Mouse (Mus musculus) stomach, postnatal 0 days (tissue): ENCODE data around the gene Slco3a1. TPM values are rescaled to one million over a fixed set of nuclear protein-coding genes. Genes with fewer than 3 reads are reported as not detected.

Experiments
- ATAC-seq: fragments of 200-750 bp; cut with Nextera tagmentation; 2 replicates; pipeline ENCODE4 v1.8.0; 2017; ENCODE audit not compliant: low FRiP score, low TSS enrichment
- DNase-seq: peaks from one replicate; pipeline ENCODE4 v3.0.0-alpha.2; 2016; ENCODE audit warnings: low spot score
- H3K27ac ChIP-seq: fragments of 300-500 bp; sonication (generic); replicated peaks from 2 replicates; pipeline ENCODE4 v1.5.1; 2014; ENCODE audit warnings: mild to moderate bottlenecking, control low read depth
- H3K27me3 ChIP-seq: fragments of 300-500 bp; sonication (generic); 2 replicates; pipeline ENCODE4 v1.6.1; 2014; ENCODE audit warnings: low read length; ENCODE audit not compliant: control insufficient read depth, insufficient read depth
- H3K36me3 ChIP-seq: fragments of 300-500 bp; sonication (generic); 2 replicates; pipeline ENCODE4 v1.6.1; 2014; ENCODE audit warnings: low read length, mixed read lengths; ENCODE audit not compliant: control insufficient read depth, insufficient read depth
- H3K4me1 ChIP-seq: fragments of 300-500 bp; sonication (generic); replicated peaks from 2 replicates; pipeline ENCODE4 v1.6.1; 2014; ENCODE audit warnings: antibody characterized with exemption; ENCODE audit not compliant: control insufficient read depth, insufficient read depth
- H3K4me2 ChIP-seq: fragments of 300-500 bp; sonication (generic); replicated peaks from 2 replicates; pipeline ENCODE4 v1.6.1; 2014; ENCODE audit warnings: low read depth, mild to moderate bottlenecking, control low read depth, moderate library complexity
- H3K4me3 ChIP-seq: fragments of 300-500 bp; sonication (generic); 2 replicates; pipeline ENCODE4 v1.5.1; 2014; ENCODE audit warnings: low read depth, low read length, control low read depth
- H3K9ac ChIP-seq: fragments of 300-500 bp; sonication (generic); 2 replicates; pipeline ENCODE4 v1.6.1; 2014; ENCODE audit warnings: mild to moderate bottlenecking, low read length, control low read depth, mixed read lengths
- H3K9me3 ChIP-seq: fragments of 300-500 bp; sonication (generic); 2 replicates; pipeline ENCODE4 v1.6.1; 2016; ENCODE audit warnings: low read length; ENCODE audit not compliant: control insufficient read depth
- CTCF ChIP-seq: IDR thresholded peaks from 2 replicates; pipeline ENCODE4 v1.5.1; 2016; ENCODE audit warnings: antibody characterized with exemption, low read depth, mild to moderate bottlenecking, moderate library complexity
- EP300 ChIP-seq: optimal IDR thresholded peaks from 2 replicates; pipeline ENCODE3; 2016; ENCODE audit warnings: antibody characterized with exemption
- WGBS: fragments of 180-500 bp; shearing (Covaris S2); extraction: QIAGEN DNeasy Blood & Tissue Kit; methylation state at CpG from one replicate; pipeline ENCODE4 v1.1.7; 2014; 5-methylcytosine and 5-hydroxymethylcytosine counted together
- polyA plus RNA-seq: library from polyadenylated mRNA; unstranded; fragments of >200 nt; fragmentation: Nextera tagmentation; extraction: Ambion mirVana; gene quantifications from 2 replicates; pipeline ENCODE4 v1.2.1, GENCODE M21; 2015

Gene Slco3a1
- polyA plus RNA-seq, 1 experiment from 2014 or later, result 9.1 TPM

DNA sequence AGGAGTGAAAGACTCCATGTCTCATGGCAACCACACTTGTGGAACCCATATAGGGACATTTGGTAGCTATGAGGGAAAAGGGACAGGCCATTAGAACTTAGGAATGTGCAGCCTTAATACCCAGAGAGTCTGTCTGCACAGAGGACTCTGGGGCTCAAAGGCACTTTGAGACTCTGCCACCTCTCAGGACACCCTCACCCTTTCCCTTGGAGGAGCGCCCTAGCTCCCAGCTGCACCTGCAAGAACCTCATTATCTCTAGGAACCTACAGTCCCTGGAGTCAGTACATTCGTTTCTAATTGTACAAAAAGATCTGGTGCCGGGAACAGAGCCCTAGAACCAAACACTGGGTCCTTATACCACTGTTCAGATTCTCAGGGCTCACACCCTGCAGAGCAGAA, 66.4 kb downstream of the Slco3a1 start:
- ATAC-seq (no peak), DNase-seq (no peak)
- Histone ChIP-seq H3K9me3 (no peaks in the 10 kb centered on the region), H3K36me3 (no peaks in the 10 kb centered on the region), H3K27ac (no peak overlapping the region), H3K4me3 (no peak overlapping the region), H3K27me3 (no peaks in the 10 kb centered on the region), H3K4me2 (no peak overlapping the region), H3K9ac (no peak overlapping the region), H3K4me1 (no peaks in the 10 kb centered on the region)
- WGBS, result 78% methylated on average over 3 of the region's 3 CpGs
- TF ChIP-seq EP300 (no peak), CTCF (no peak)

GRCm38 (mm10) chr7:74487727-74488126, 66.9 kb downstream of the Slco3a1 start:
- WGBS, result 80% methylated on average over 3 of the region's 3 CpGs
- Histone ChIP-seq H3K4me1 (no peaks in the 10 kb centered on the region), H3K9me3 (no peaks in the 10 kb centered on the region), H3K4me2 (no peak overlapping the region), H3K27ac (no peak overlapping the region), H3K27me3 (no peaks in the 10 kb centered on the region), H3K36me3 (no peaks in the 10 kb centered on the region), H3K4me3 (no peak overlapping the region), H3K9ac (no peak overlapping the region)
- TF ChIP-seq EP300 (no peak), CTCF (no peak)
- ATAC-seq, result no peak
- DNase-seq, result no peak

DNA sequence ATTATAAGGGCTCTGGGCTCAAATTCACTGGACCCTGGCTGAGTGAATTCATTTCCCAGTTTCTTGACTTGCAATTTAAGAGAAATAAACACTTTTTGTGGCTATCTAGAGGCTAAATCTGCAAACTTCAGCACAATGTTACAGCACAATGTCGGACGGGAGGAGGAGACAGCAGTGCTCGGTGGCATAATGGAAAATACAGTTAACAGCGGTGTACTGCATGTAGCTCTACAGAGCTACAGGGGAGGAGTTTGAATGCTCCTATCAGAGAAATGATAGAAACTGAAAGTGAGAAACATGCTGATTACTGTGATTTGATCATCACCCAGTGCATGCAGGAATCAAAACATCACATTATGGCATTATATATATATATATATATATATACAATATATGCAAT, 68.5 kb downstream of the Slco3a1 start:
- no peak for ATAC-seq
- Histone ChIP-seq H3K9ac (no peak overlapping the region), H3K4me3 (no peak overlapping the region), H3K4me2 (no peak overlapping the region), H3K36me3 (no peaks in the 10 kb centered on the region), H3K27me3 (no peaks in the 10 kb centered on the region), H3K9me3 (no peaks in the 10 kb centered on the region), H3K27ac (no peak overlapping the region), H3K4me1 (no peaks in the 10 kb centered on the region)
- 83% methylated on average over 4 of the region's 4 CpGs for WGBS
- TF ChIP-seq EP300, result no peak
- TF ChIP-seq CTCF, result no peak
- DNase-seq, result no peak

- Histone ChIP-seq H3K27ac (no peak overlapping the region), H3K4me1 (no peaks in the 10 kb centered on the region), H3K9ac (no peak overlapping the region), H3K4me2 (no peak overlapping the region), H3K27me3 (no peaks in the 10 kb centered on the region), H3K36me3 (no peaks in the 10 kb centered on the region), H3K9me3 (no peaks in the 10 kb centered on the region), H3K4me3 (no peak overlapping the region)
- TF ChIP-seq CTCF (no peak), EP300 (no peak)
- DNase-seq (no peak), ATAC-seq (no peak)
- WGBS, result 94% methylated on average over 2 of the region's 2 CpGs
Observed at GRCm38 (mm10) chr7:74485669-74486068, 68.9 kb downstream of the Slco3a1 start.

- TF ChIP-seq CTCF (no peak), EP300 (no peak)
- H3K36me3 ChIP-seq, result no peaks in the 10 kb centered on the region
Observed at GRCm38 (mm10) chr7:74484024-74484385, 70.6 kb downstream of the Slco3a1 start.

DNA sequence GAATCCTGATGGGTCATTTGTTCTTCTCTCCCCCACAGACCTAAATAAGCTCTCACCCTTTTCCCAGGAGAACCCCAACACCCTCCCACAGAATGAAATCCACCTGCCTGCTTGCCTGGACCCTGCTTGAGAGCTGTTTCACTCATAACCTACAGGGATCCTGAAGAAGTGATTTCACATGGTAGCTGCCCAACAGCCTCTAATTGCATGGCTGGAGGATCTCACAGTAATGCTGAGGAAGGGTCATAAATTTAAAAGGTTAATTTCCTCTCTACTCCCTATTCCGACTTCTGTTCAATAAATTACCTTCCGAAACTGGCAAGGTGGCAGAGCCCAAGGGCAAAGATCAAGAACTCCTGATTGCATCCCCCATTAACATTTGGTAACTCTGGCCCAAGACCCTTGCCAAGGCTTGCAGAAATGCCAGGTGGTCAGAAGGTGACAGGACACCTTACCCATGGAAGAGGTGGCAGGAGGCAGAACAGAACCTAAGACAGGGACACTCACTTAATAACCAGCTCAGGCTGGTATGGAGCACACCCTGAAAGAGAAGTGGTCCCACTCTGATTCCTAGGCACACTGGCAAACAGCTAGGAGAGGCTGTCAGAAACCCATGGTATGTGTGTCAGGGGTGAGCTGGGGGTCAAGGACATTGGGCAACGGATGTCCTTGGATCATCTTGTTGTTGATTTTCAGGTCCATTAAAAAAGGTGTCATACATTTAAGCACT, 71.1 kb downstream of the Slco3a1 start:
- Histone ChIP-seq H3K27ac (no peak overlapping the region), H3K4me1 (no peaks in the 10 kb centered on the region), H3K9ac (no peak overlapping the region), H3K36me3 (no peaks in the 10 kb centered on the region), H3K9me3 (no peaks in the 10 kb centered on the region), H3K4me3 (no peak overlapping the region), H3K4me2 (no peak overlapping the region), H3K27me3 (no peaks in the 10 kb centered on the region)
- 87% methylated on average over 3 of the region's 3 CpGs for WGBS
- TF ChIP-seq CTCF, result no peak
- TF ChIP-seq EP300, result no peak
- no peak for DNase-seq
- ATAC-seq, result no peak

More at GRCm38 (mm10) chr7:74484024-74484385, 70.6 kb downstream of the Slco3a1 start:
- WGBS, result 68% methylated on average over 2 of the region's 2 CpGs
- Histone ChIP-seq H3K9me3 (no peaks in the 10 kb centered on the region), H3K9ac (no peak overlapping the region), H3K4me3 (no peak overlapping the region), H3K27me3 (no peaks in the 10 kb centered on the region), H3K27ac (no peak overlapping the region), H3K4me1 (no peaks in the 10 kb centered on the region), H3K4me2 (no peak overlapping the region)
- ATAC-seq (no peak), DNase-seq (no peak)
